Mouse (Mus musculus) kidney, adult 2 months (tissue): ENCODE measurements at regions not wholly inside any gene's neighbourhood (a gene's known extent, or its start where the extent isn't known, plus 50 kb on each side); places are given as distances from the start of the nearest gene placed in this dataset.

Experiments
- DNase-seq: peaks from one replicate; pipeline ENCODE4 v3.0.0; 2021
- H3K27ac ChIP-seq: fragments of 200-500 bp; 2 replicates; pipeline ENCODE4 v1.5.1; 2012; ENCODE audit warnings: low read depth, low read length, control low read depth, inconsistent platforms; ENCODE audit not compliant: insufficient read depth
- H3K27me3 ChIP-seq: fragments of 200-500 bp; replicated peaks from 2 replicates; pipeline ENCODE4 v1.6.1; 2012; ENCODE audit warnings: mild to moderate bottlenecking, moderate library complexity, low read length, inconsistent platforms; ENCODE audit not compliant: control insufficient read depth, insufficient read depth
- H3K36me3 ChIP-seq: fragments of 200-500 bp; 2 replicates; pipeline ENCODE4 v1.6.1; 2012; ENCODE audit warnings: mild to moderate bottlenecking, moderate library complexity, low read length, inconsistent platforms; ENCODE audit not compliant: control insufficient read depth, insufficient read depth
- H3K4me1 ChIP-seq: fragments of 200-500 bp; 2 replicates; pipeline ENCODE4 v1.6.1; 2011; ENCODE audit warnings: low read length; ENCODE audit not compliant: control insufficient read depth, insufficient read depth
- H3K4me3 ChIP-seq: fragments of 200-500 bp; 2 replicates; pipeline ENCODE4 v1.5.1; 2011; ENCODE audit warnings: mild to moderate bottlenecking, low read depth, low read length, control low read depth; ENCODE audit not compliant: insufficient read depth
- CTCF ChIP-seq: fragments of 200-500 bp; conservative IDR thresholded peaks from 2 replicates; pipeline ENCODE4 v1.5.1; 2011; ENCODE audit warnings: low read depth, mild to moderate bottlenecking, control low read depth, low read length, moderate library complexity, mixed read lengths; ENCODE audit not compliant: insufficient read depth, insufficient read length
- POLR2A ChIP-seq: fragments of 200-500 bp; IDR thresholded peaks from one replicate; pipeline ENCODE4 v1.6.1; 2011; ENCODE audit warnings: low read depth, low read length, control low read depth
- WGBS: fragments of 180-500 bp; shearing (Covaris S2); methylation state at CpG from one replicate; pipeline ENCODE4 v1.1.7; 2018; 5-methylcytosine and 5-hydroxymethylcytosine counted together

GRCm38 (mm10) chr4:74466081-74466480, 223.8 kb downstream of the Kdm4c start:
- no peak for DNase-seq
- no peak for TF ChIP-seq POLR2A
- TF ChIP-seq CTCF, result no peak
- Histone ChIP-seq H3K4me3 (no peak overlapping the region), H3K27me3 (no peaks in the 10 kb centered on the region), H3K36me3 (no peaks in the 10 kb centered on the region), H3K27ac (no peak overlapping the region), H3K4me1 (no peaks in the 10 kb centered on the region)
- WGBS, result 67% methylated on average over 3 of the region's 3 CpGs

DNA sequence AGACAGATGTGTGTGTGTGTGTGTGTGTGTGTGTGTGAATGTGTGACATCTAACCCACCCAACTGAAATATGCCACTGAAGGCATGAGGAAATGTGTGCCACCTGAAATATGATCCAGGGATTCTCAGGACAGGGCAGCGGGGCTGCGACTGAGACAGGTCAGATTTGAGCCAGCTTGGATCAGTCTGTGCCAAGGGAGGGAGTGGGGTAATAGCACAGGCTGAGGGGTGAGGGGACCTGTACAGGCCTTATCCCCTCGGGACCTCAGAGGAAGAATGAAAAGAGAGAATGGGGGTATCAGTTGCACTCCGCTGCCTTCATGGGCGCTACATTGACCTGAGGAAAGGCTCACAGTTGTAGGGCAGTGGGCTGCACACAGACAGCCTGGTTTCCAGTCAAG, 270.2 kb downstream of the Kdm4c start:
- H3K36me3 ChIP-seq, result no peaks in the 10 kb centered on the region
- no peak overlapping the region for H3K4me3 ChIP-seq
- WGBS, result 69% methylated on average over 5 of the region's 5 CpGs
- no peak overlapping the region for H3K27ac ChIP-seq
- H3K4me1 ChIP-seq, result no peaks in the 10 kb centered on the region
- TF ChIP-seq POLR2A (no peak), CTCF (no peak)
- no peaks in the 10 kb centered on the region for H3K27me3 ChIP-seq
- DNase-seq, result no peak

- H3K36me3 ChIP-seq, result no peaks in the 10 kb centered on the region
- no peaks in the 10 kb centered on the region; the same call in 1 of the 2 replicates for H3K27me3 ChIP-seq
- DNase-seq, result no peak
- H3K27ac ChIP-seq, result no peak overlapping the region
- TF ChIP-seq CTCF, result no peak
- no peak for TF ChIP-seq POLR2A
- H3K4me3 ChIP-seq, result no peak overlapping the region
- WGBS, result 79% methylated on average over 1 of the region's 1 CpGs
- H3K4me1 ChIP-seq, result no peaks in the 10 kb centered on the region
These were observed 311.6 kb downstream of the Kdm4c start for GRCm38 (mm10) chr4:74553888-74554287.

DNA sequence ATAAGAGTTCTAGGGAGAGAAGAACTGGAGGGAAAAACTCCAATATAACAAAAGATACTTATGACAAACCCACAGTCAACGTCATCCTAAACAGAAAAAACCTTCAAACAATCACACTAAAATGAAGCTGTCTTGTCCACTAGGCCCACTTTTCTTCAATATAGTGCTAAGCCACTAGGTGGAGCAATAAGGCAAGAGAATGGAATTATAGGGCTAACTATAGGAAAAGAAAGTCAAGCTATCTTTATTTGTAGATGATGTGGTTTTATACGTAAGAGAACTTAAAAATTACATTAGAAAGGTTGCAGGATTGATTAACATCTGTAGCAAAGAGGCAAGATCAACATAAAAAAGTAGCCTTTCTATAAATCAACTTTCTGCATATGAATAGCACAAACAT, 321.3 kb downstream of the Kdm4c start:
- DNase-seq, result peak; percentile 27
- 14% methylated on average over 2 of the region's 2 CpGs for WGBS
- no peak overlapping the region for H3K27ac ChIP-seq
- TF ChIP-seq POLR2A (no peak), CTCF (0 out of 2 replicates have a peak, but pooled peaks have one; percentile 17)
- no peak overlapping the region for H3K4me3 ChIP-seq
- H3K27me3 ChIP-seq, result no peaks in the 10 kb centered on the region
- H3K4me1 ChIP-seq, result no peaks in the 10 kb centered on the region
- no peaks in the 10 kb centered on the region for H3K36me3 ChIP-seq

GRCm38 (mm10) chr4:74586400-74586799, 344.1 kb downstream of the Kdm4c start:
- WGBS, result 71% methylated on average over 1 of the region's 1 CpGs
- no peak for DNase-seq
- H3K27me3 ChIP-seq, result no peaks in the 10 kb centered on the region
- H3K4me3 ChIP-seq, result no peak overlapping the region
- TF ChIP-seq POLR2A, result no peak
- no peak for TF ChIP-seq CTCF
- no peaks in the 10 kb centered on the region for H3K36me3 ChIP-seq
- H3K4me1 ChIP-seq, result no peaks in the 10 kb centered on the region
- H3K27ac ChIP-seq, result no peak overlapping the region

DNA sequence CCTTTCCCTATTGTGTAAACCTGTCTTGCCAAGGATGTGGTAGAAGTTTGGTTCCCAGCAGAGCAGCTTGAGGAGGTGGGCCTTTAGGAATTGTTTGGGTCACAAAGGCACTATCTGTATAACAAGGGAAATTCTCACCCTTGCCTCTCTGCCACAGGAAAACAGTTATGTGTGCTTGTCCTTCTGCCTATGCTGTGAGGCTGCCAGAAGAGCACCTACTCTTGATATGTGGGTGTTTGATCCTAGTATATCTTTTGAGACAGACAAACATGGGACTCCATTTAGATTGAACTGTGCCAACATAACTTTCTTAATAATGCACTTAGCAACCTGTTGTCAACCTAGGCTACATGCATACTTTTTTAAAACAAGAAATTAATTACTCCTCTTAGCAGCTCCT, 344.8 kb downstream of the Kdm4c start:
- TF ChIP-seq CTCF (no peak), POLR2A (no peak)

DNA sequence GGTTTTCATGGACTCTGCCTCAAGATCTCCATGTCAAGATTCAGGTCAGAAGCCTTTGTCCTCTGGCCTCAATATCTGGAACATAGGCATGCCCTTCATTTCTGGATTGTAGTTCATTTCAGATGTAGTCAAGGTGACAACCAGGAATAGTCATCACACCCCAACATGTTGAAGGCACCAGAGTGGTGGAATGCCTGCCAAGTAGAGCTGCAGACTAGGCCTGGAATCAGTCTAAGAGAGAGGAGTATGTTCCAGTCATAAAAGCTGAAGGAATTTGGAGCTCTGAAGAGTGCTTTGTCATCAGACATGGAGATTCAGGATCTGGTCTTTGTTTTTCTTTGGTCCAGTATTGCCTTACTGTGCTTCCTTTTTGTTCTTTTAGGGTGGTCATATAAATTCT, 346.5 kb downstream of the Kdm4c start:
- no peaks in the 10 kb centered on the region for H3K27me3 ChIP-seq
- H3K4me1 ChIP-seq, result no peaks in the 10 kb centered on the region
- DNase-seq, result no peak
- H3K27ac ChIP-seq, result no peak overlapping the region
- no peak for TF ChIP-seq CTCF
- H3K36me3 ChIP-seq, result no peaks in the 10 kb centered on the region
- no peak overlapping the region for H3K4me3 ChIP-seq

More for the DNA sequence above, 344.8 kb downstream of the Kdm4c start:
- Histone ChIP-seq H3K27ac (no peak overlapping the region), H3K27me3 (no peaks in the 10 kb centered on the region), H3K36me3 (no peaks in the 10 kb centered on the region), H3K4me1 (no peaks in the 10 kb centered on the region), H3K4me3 (no peak overlapping the region)
- no peak for DNase-seq

DNA sequence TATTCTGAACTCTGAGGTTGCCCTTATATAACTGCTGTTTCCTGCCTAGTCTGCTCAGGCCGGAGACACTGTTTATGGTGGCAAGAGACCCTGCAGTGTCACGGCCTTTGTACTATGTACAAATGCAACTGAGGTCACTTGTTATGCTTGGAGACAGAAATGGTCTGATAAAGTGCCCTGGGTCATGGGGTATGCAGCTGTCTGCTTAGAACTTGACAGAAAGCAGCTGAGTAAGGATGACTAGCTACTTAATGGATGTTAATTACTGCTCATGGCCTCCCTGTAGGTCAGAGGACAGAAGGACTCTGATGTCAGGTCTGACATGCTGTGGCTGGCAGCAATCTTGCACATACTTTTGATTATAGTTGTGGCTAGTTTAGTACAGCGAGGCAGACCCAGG, 370.7 kb downstream of the Kdm4c start:
- peak; percentile 70 for DNase-seq
- H3K27me3 ChIP-seq, result no peaks in the 10 kb centered on the region
- TF ChIP-seq CTCF, result no peak
- TF ChIP-seq POLR2A, result no peak
- H3K4me1 ChIP-seq, result no peaks in the 10 kb centered on the region
- no peaks in the 10 kb centered on the region for H3K36me3 ChIP-seq
- H3K27ac ChIP-seq, result no peak overlapping the region
- no peak overlapping the region for H3K4me3 ChIP-seq
- WGBS, result 14% methylated on average over 3 of the region's 3 CpGs
